Mouse (Mus musculus) limb, embryonic 14.5 days (tissue): ENCODE data around the gene Adipor2. TPM values are rescaled to one million over a fixed set of nuclear protein-coding genes. Genes with fewer than 3 reads are reported as not detected.

Experiments
- ATAC-seq: fragments of 200-750 bp; cut with Nextera tagmentation; 2 replicates; pipeline ENCODE4 v1.8.0; 2017; ENCODE audit warnings: low read depth, moderate number of reproducible peaks, moderate TSS enrichment; ENCODE audit not compliant: low FRiP score
- DNase-seq: peaks from one replicate; pipeline ENCODE4 v3.0.0-alpha.2; 2015; ENCODE audit warnings: low spot score
- H3K27ac ChIP-seq: fragments of 300-500 bp; sonication (generic); replicated peaks from 2 replicates; pipeline ENCODE4 v1.5.1; 2014; ENCODE audit warnings: low read depth, mild to moderate bottlenecking, low read length, moderate library complexity, mixed read lengths
- H3K27me3 ChIP-seq: fragments of 300-500 bp; sonication (generic); 2 replicates; pipeline ENCODE4 v1.6.1; 2014; ENCODE audit warnings: low read length, mixed read lengths; ENCODE audit not compliant: control insufficient read depth, insufficient read depth
- H3K36me3 ChIP-seq: fragments of 300-500 bp; sonication (generic); 2 replicates; pipeline ENCODE4 v1.6.1; 2014; ENCODE audit warnings: mild to moderate bottlenecking, low read length, moderate library complexity, mixed read lengths; ENCODE audit not compliant: control insufficient read depth, insufficient read depth
- H3K4me1 ChIP-seq: fragments of 300-500 bp; sonication (generic); 2 replicates; pipeline ENCODE4 v1.6.1; 2014; ENCODE audit warnings: antibody characterized with exemption, low read length, mixed read lengths; ENCODE audit not compliant: control insufficient read depth, insufficient read depth
- H3K4me2 ChIP-seq: fragments of 300-500 bp; sonication (generic); replicated peaks from 2 replicates; pipeline ENCODE4 v1.6.1; 2014; ENCODE audit warnings: low read depth, mild to moderate bottlenecking, low read length, moderate library complexity; ENCODE audit not compliant: severe bottlenecking
- H3K4me3 ChIP-seq: fragments of 300-500 bp; sonication (generic); replicated peaks from 2 replicates; pipeline ENCODE4 v1.5.1; 2014; ENCODE audit warnings: low read length
- H3K9ac ChIP-seq: fragments of 300-500 bp; sonication (generic); 2 replicates; pipeline ENCODE4 v1.6.1; 2014; ENCODE audit warnings: mild to moderate bottlenecking, low read depth, low read length, moderate library complexity; ENCODE audit not compliant: severe bottlenecking
- H3K9me3 ChIP-seq: fragments of 300-500 bp; sonication (generic); 2 replicates; pipeline ENCODE4 v1.6.1; 2016; ENCODE audit warnings: low read length; ENCODE audit not compliant: control insufficient read depth
- POLR2A ChIP-seq: fragments of 200-500 bp; IDR thresholded peaks from 2 replicates; pipeline ENCODE4 v1.8.0; 2012; ENCODE audit warnings: inconsistent platforms, mild to moderate bottlenecking, moderate library complexity, borderline replicate concordance; ENCODE audit not compliant: insufficient read depth, insufficient read length; ENCODE audit errors: extremely low read depth
- WGBS: fragments of 180-500 bp; shearing (Covaris S2); extraction: QIAGEN DNeasy Blood & Tissue Kit; methylation state at CpG from one replicate; pipeline ENCODE4 v1.1.7; 2014; 5-methylcytosine and 5-hydroxymethylcytosine counted together
- polyA plus RNA-seq, 2 experiments: library from polyadenylated mRNA; depleted of rRNA in 1 of 2; stranded (reverse) in 1 of 2; unstranded in 1 of 2; fragments of >200 nt; fragmentation: Nextera tagmentation in 1 of 2; extraction: Ambion mirVana in 1 of 2; gene quantifications; 2 replicates each; pipeline versions ENCODE4 v1.2.1 to v1.2.3; 2012 to 2014

Gene Adipor2
- 35.5 and 38.7 TPM in 2 replicates for polyA plus RNA-seq (2012; rRNA removed)
- 26.2 and 28.1 TPM in 2 replicates for polyA plus RNA-seq (2014; fragmentation: Nextera tagmentation; extraction: Ambion mirVana)

DNA sequence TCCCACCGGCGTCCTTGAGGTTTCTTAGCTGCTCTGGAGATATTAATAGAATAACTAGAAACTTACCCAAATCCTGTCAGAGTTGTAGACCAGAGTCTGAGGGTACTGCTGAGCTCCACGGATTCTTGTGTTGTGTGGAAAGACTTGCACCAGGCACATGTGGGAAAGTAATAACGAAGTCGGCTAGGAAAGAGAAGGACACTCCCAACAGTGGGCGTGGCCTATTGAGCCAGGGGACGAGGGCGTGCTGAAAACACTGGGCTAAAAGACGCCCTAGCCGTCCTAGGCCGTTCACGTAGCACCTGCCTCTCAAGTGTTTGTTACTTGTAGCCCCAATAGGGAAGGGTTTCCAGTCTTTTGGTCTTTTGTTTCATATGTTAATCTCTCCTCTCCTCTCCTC is at the start of gene Adipor2:
Gene Adipor2, minus strand, starts transcription at position 351 of the 400 bp plus-strand sequence.
- TF ChIP-seq POLR2A: no peak
- no peak within 1 kb of the TSS for H3K27ac ChIP-seq
- H3K27me3 ChIP-seq: no peaks in the 10 kb centered on the region
- H3K4me3 ChIP-seq: no peak within 1 kb of the TSS
- H3K9ac ChIP-seq: no peak within 1 kb of the TSS
- 4% methylated on average over 12 of the region's 12 CpGs for WGBS
- peak; percentile 68 for ATAC-seq
- no peaks in the 10 kb centered on the region for H3K4me1 ChIP-seq
- peak; percentile 79 for DNase-seq
- H3K36me3 ChIP-seq: no peaks in the 10 kb centered on the region
- H3K4me2 ChIP-seq: peak within 1 kb of the TSS; percentile 21
- H3K9me3 ChIP-seq: no peaks in the 10 kb centered on the region

DNA sequence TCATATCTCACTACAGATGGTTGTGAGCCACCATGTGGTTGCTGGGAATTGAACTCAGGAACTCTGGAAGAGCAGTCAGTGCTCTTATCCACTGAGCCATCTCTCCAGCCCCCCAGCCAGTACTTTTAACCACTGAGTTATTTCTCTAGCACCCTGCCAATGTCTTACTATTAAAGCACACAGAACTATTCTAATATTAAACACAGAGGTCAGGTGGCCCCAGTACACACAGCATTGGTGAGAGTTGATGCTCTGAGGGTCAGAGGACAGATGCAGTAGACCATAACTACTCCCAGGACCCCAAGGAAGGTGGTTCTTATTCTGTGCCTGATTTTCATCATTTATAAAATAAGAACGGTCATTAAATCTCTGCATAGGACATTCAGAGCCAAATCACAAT is 48.7 kb upstream of the Adipor2 start:
- no peaks in the 10 kb centered on the region for H3K36me3 ChIP-seq
- 84% methylated on average over 1 of the region's 1 CpGs for WGBS
- no peaks in the 10 kb centered on the region for H3K27me3 ChIP-seq
- H3K9me3 ChIP-seq: no peaks in the 10 kb centered on the region
- H3K4me2 ChIP-seq: no peak overlapping the region
- no peak for TF ChIP-seq POLR2A
- DNase-seq (no peak), ATAC-seq (no peak)
- H3K4me1 ChIP-seq: no peaks in the 10 kb centered on the region
- H3K4me3 ChIP-seq: no peak overlapping the region
- no peak overlapping the region for H3K27ac ChIP-seq
- H3K9ac ChIP-seq: no peak overlapping the region

DNA sequence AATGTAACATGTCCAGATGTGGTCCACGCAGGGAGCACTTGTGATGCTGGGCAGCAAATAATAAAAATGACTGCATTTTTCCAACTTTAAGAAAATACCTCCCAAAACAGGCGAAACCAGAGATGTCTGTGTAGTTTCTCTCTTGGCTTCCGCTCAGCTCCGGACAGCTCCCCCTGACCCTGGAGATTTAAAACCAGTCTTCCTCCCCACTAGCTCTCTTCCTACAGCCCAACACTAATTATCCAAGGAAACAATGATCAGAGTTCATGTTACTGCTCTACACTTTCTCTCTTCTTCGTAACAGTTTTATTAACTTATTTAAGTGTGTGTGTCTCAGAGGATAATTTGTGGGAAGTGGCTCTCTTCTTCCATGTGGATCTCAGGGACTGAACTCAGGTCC is 42.9 kb upstream of the Adipor2 start:
- no peaks in the 10 kb centered on the region for H3K4me1 ChIP-seq
- no peaks in the 10 kb centered on the region for H3K9me3 ChIP-seq
- DNase-seq (no peak), ATAC-seq (no peak)
- H3K36me3 ChIP-seq: no peaks in the 10 kb centered on the region
- no peak overlapping the region for H3K9ac ChIP-seq
- no peak overlapping the region for H3K4me2 ChIP-seq
- no peak overlapping the region for H3K27ac ChIP-seq
- 71% methylated on average over 5 of the region's 5 CpGs for WGBS
- no peak overlapping the region for H3K4me3 ChIP-seq
- TF ChIP-seq POLR2A: no peak
- no peaks in the 10 kb centered on the region for H3K27me3 ChIP-seq

DNA sequence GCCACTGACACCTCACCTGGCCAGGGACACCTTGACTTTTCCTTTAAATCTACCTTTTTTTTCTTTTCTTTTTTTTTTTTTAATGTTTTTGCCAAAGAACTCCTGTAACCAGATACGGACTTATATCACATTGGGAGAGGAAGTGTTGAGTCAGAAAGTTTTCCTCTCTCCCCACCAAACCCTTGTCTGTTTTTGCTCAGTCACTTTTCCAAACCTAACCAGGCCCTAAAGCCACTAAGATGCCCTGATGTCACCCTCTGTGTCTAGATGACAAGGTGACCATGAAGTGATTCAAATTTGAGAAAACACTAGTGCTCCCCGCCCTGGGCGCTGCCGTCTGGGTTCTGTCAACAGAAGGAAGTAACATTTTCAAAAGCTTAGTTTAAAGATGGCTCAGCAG is 41.5 kb upstream of the Adipor2 start:
- Histone ChIP-seq H3K4me1 (no peaks in the 10 kb centered on the region), H3K36me3 (no peaks in the 10 kb centered on the region), H3K9ac (no peak overlapping the region), H3K4me2 (no peak overlapping the region), H3K9me3 (no peaks in the 10 kb centered on the region), H3K27ac (no peak overlapping the region), H3K27me3 (no peaks in the 10 kb centered on the region), H3K4me3 (no peak overlapping the region)
- TF ChIP-seq POLR2A: no peak
- DNase-seq (no peak), ATAC-seq (no peak)
- 74% methylated on average over 4 of the region's 4 CpGs for WGBS

DNA sequence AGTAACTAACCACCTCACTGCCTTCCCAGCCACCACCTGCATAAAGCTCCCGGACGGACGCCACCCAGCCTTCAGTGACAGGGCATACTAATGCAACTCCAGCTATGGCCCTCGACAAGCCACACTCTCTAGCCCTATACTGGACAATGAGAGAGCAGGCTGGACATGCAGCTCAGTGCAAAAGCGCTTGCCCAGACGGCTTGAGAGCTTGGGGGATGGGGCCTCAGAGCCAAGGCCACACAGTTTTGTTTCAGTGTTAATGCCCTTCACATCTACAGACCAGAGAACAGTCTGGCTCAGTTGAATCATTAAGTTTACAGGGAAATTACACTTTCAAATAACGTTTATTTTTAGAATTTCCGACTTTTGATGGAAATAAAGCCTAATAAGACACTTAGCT is 40.7 kb upstream of the Adipor2 start:
- no peaks in the 10 kb centered on the region for H3K36me3 ChIP-seq
- H3K9ac ChIP-seq: no peak overlapping the region
- no peaks in the 10 kb centered on the region for H3K9me3 ChIP-seq
- ATAC-seq (no peak), DNase-seq (no peak)
- no peaks in the 10 kb centered on the region for H3K27me3 ChIP-seq
- TF ChIP-seq POLR2A: no peak
- no peaks in the 10 kb centered on the region for H3K4me1 ChIP-seq
- H3K4me3 ChIP-seq: no peak overlapping the region
- H3K4me2 ChIP-seq: no peak overlapping the region
- 66% methylated on average over 8 of the region's 8 CpGs for WGBS
- no peak overlapping the region for H3K27ac ChIP-seq
